In the genomic region with DNA sequence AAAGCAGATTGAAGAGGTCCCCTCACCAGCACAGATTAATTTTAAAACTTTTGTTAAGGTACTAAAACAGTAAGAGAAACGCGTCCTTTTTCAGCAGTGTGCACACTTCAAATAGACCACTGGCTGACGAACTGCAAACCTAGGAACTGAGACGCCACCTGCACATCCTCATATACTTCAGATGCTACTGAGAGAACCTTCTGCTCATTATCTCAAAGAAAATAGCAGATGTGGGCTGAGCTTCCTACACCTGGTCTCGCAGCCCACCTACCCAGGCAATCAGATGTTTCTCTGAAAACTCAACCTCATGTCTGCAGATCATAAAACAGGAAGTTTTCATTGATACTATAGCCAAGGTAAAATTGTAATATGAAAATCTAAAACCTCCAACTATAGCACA, we compare ENCODE assay signal across 32 mouse cellular contexts. TPM values are rescaled to one million over a fixed set of nuclear protein-coding genes. Genes with fewer than 3 reads are reported as not detected.
DNase-seq lines count a peak whose midpoint lies in the region; TF ChIP-seq lines count a peak whose summit lies in the region.
"Had no signal": no experiment of that assay in that cellular context is flagged by ENCODE, and none has a peak within 500 bp of the region (broad histone marks: within the 10 kb centered on the region; RNA-seq: fewer than 3 reads in every experiment).

No protein-coding gene starts in this region.

- peak; percentile 54; the same call in 1 of the 2 replicates for TF ChIP-seq EP300 in CH12.LX (IDR thresholded peaks at IDR 0.05; ENCODE audit: low read length)

- peak overlapping the region in 1 of 3 experiments; percentile 22 for H3K4me3 ChIP-seq in CH12.LX (replicated peaks in 1 of 3; ENCODE audit: low read depth in 2 of 3, low read length in 2 of 3, poor library complexity in 1 of 3)
- H3K4me3 ChIP-seq: forebrain, embryonic 10.5 days; forebrain, embryonic 13.5 days; hindbrain, embryonic 10.5 days; hindbrain, embryonic 13.5 days had no signal

- peaks cover 12% of the 10 kb centered on the region for H3K79me2 ChIP-seq in CH12.LX (replicated peaks; ENCODE audit: control insufficient read depth, extremely low read depth, insufficient read depth, poor library complexity, severe bottlenecking)

- H3K9ac ChIP-seq in CH12.LX (ENCODE audit: insufficient read depth, low read depth) = peak overlapping the region; percentile 46; the same call in 1 of the 2 replicates
- H3K9ac ChIP-seq: forebrain, embryonic 13.5 days; hindbrain, embryonic 13.5 days had no signal

- in situ Hi-C loops in CH12.LX (cut with MboI; ENCODE audit: low pct_ligation_motif_present, low pct_unique_long_range_greater_than_20kb, low sequenced_read_pairs) = no loop called here

- H3K36me3 ChIP-seq in CH12.LX (replicated peaks in 1 of 2; ENCODE audit: control insufficient read depth in 1 of 2, insufficient read depth in 1 of 2, low read length in 1 of 2) = peaks cover 17 to 41% of the 10 kb centered on the region in 2 experiments

- DNase-seq in A20 (ENCODE audit: low read depth, low spot score) = peak; percentile 27
- DNase-seq in CH12.LX (ENCODE audit: extremely low read depth) = peak; percentile 52
- DNase-seq in thymus, postnatal 10 days (ENCODE audit: low spot score in 2 of 2) = peak; percentile 25 to 34
- peak; percentile 6 to 45 for DNase-seq in thymus, postnatal 36 days
- no peak for DNase-seq in layer of hippocampus, postnatal 36 days
- no peak for DNase-seq in left cerebral cortex, postnatal 4 days
- DNase-seq in cerebellum, adult 8-10 months = no peak
- DNase-seq: adrenal gland, adult 2 months; adrenal gland, postnatal 25 days; cerebellum, adult 11-12 months; cerebellum, adult 9-10 months; cerebellum, postnatal 14 days; gastrocnemius, postnatal 10 days; gastrocnemius, postnatal 36 days; heart, postnatal 36 days had no signal

- no peak for TF ChIP-seq POLR2A in CH12.LX (IDR thresholded peaks at IDR 0.05; ENCODE audit: low read depth, low read length)

- no peak for TF ChIP-seq CTCF in CH12.LX (conservative IDR thresholded peaks at IDR 0.05 in 1 of 2, IDR thresholded peaks at IDR 0.05 in 1 of 2; ENCODE audit: low read depth in 2 of 2, low read length in 2 of 2)

- no peak for TF ChIP-seq RAD21 in CH12.LX (IDR thresholded peaks at IDR 0.05; ENCODE audit: low read depth, low read length)

- no peaks in the 10 kb centered on the region for H3K9me3 ChIP-seq in CH12.LX (replicated peaks; ENCODE audit: low read length)
- H3K9me3 ChIP-seq: forebrain, embryonic 10.5 days; forebrain, embryonic 13.5 days; G1E; hindbrain, embryonic 10.5 days; hindbrain, embryonic 13.5 days had no signal

- no peaks in the 10 kb centered on the region for H3K27me3 ChIP-seq in CH12.LX (replicated peaks)
- H3K27me3 ChIP-seq: forebrain, embryonic 13.5 days; hindbrain, embryonic 13.5 days; Patski had no signal

- H3K27ac ChIP-seq in CH12.LX (ENCODE audit: insufficient read depth, low read depth) = peak overlapping the region; percentile 65
- H3K27ac ChIP-seq: forebrain, embryonic 10.5 days; forebrain, embryonic 13.5 days; hindbrain, embryonic 10.5 days; hindbrain, embryonic 13.5 days had no signal

- H3K4me1 ChIP-seq in CH12.LX (ENCODE audit: control insufficient read depth in 1 of 2, insufficient read depth in 2 of 2) = peaks cover 5 to 53% of the 10 kb centered on the region in 2 experiments

- H3K4me2 ChIP-seq in CH12.LX (ENCODE audit: insufficient read depth, low read depth, poor library complexity, severe bottlenecking) = peak overlapping the region; percentile 55; the same call in 1 of the 2 replicates
- H3K4me2 ChIP-seq: forebrain, embryonic 13.5 days; heart, embryonic 11.5 days; hindbrain, embryonic 13.5 days had no signal

- intact Hi-C loops in left cerebral cortex, postnatal 4 days (cut with DNase I) = no loop called here

- dilution Hi-C loops in CH12.LX (cut with MboI; ENCODE audit: extremely low pct_ligation_motif_present, extremely low pct_unique_long_range_greater_than_20kb, low sequenced_read_pairs) = no loop called here

TF ChIP-seq in CH12.LX, 34 proteins besides CTCF, POLR2A, EP300 and RAD21:
- TF ChIP-seq HCFC1 (IDR thresholded peaks at IDR 0.05; ENCODE audit: low read depth, low read length) = no peak
- TF ChIP-seq CHD1 (IDR thresholded peaks at IDR 0.05; ENCODE audit: low read depth, low read length) = peak; percentile 60; the same call in 1 of the 2 replicates
- no peak for TF ChIP-seq USF2 (conservative IDR thresholded peaks at IDR 0.05; ENCODE audit: low read depth, low read length)
- TF ChIP-seq BHLHE40 (IDR thresholded peaks at IDR 0.05; ENCODE audit: low read depth, low read length) = peak; percentile 20; the same call in 1 of the 2 replicates
- TF ChIP-seq TCF12 (IDR thresholded peaks at IDR 0.05; ENCODE audit: low read depth, low read length) = peak; percentile 81
- TF ChIP-seq MYC (IDR thresholded peaks at IDR 0.05; ENCODE audit: low read depth, low read length) = no peak

RNA-seq across cellular contexts. Expression of a gene that starts 6.2 kb away (rescaled TPM):
- total RNA-seq in CH12.LX (2012; rRNA removed) (40.0 and 47.9 TPM in 2 replicates), CH12.LX (2014; rRNA removed) (86.8 and 93.8 TPM in 2 replicates)
- polyA plus RNA-seq in CH12.LX (2012; ENCODE audit: insufficient read length, low read depth) = 35.9 and 37.5 TPM in 2 replicates
- total RNA-seq in layer of hippocampus, postnatal 36 days (2021) = 10 to 100 TPM; 17.3 to 19.6 TPM
- 10 to 100 TPM; 27.0 to 27.6 TPM for total RNA-seq in left cerebral cortex, postnatal 4 days (2021)

RNA-seq across cellular contexts. Expression of a gene that starts 16.6 kb away (rescaled TPM):
- total RNA-seq in CH12.LX (2012; rRNA removed) (not detected in 2 replicates), CH12.LX (2014; rRNA removed) (not detected in 2 replicates)
- 0.76 TPM in 1 of 2 replicates, not detected in the other for polyA plus RNA-seq in CH12.LX (2012; ENCODE audit: insufficient read length, low read depth)
- total RNA-seq in layer of hippocampus, postnatal 36 days (2021) = not detected
- not detected for total RNA-seq in left cerebral cortex, postnatal 4 days (2021)
- total RNA-seq: adrenal gland, adult 2 months; adrenal gland, postnatal 25 days; G1E; gastrocnemius, adult 18-20 months; gastrocnemius, postnatal 10 days; gastrocnemius, postnatal 36 days; granulocyte monocyte progenitor cell, adult 5-6 weeks; heart, adult 8-10 months; heart, postnatal 36 days had no signal
- polyA plus RNA-seq: adrenal gland, adult 2 months; brain, embryonic 14.5 days; embryonic facial prominence, embryonic 11.5 days; embryonic facial prominence, embryonic 14.5 days; forebrain, embryonic 10.5 days; forebrain, embryonic 13.5 days; forebrain, embryonic 16.5 days; G1E; heart, embryonic 14.5 days; heart, postnatal 0 days; hindbrain, embryonic 10.5 days; hindbrain, embryonic 13.5 days; hindbrain, embryonic 16.5 days; Patski had no signal

RNA-seq across cellular contexts. Expression of a gene that starts 40.7 kb away (rescaled TPM):
- total RNA-seq in CH12.LX (2012; rRNA removed) (0.04 and 0.08 TPM in 2 replicates), CH12.LX (2014; rRNA removed) (0.05 and 0.17 TPM in 2 replicates)
- 0.16 and 0.25 TPM in 2 replicates for polyA plus RNA-seq in CH12.LX (2012; ENCODE audit: insufficient read length, low read depth)
- 1 to 10 TPM; 1.9 to 2.2 TPM for total RNA-seq in layer of hippocampus, postnatal 36 days (2021)
- total RNA-seq in left cerebral cortex, postnatal 4 days (2021) = 10 to 100 TPM; 63.8 to 72.2 TPM
- polyA plus RNA-seq: G1E had no signal

RNA-seq across cellular contexts. Expression of a gene that starts 42.9 kb away (rescaled TPM):
- 12.9 TPM in 2 replicates for total RNA-seq in CH12.LX (2012; rRNA removed)
- 17.2 and 17.3 TPM in 2 replicates for total RNA-seq in CH12.LX (2014; rRNA removed)
- 11.3 and 12.7 TPM in 2 replicates for polyA plus RNA-seq in CH12.LX (2012; ENCODE audit: insufficient read length, low read depth)
- total RNA-seq in layer of hippocampus, postnatal 36 days (2021) = 10 to 100 TPM; 40.4 to 42.4 TPM
- total RNA-seq in left cerebral cortex, postnatal 4 days (2021) = 10 to 100 TPM; 15.2 to 17.1 TPM

RNA-seq across cellular contexts. Expression of a gene that starts 43.0 kb away (rescaled TPM):
- total RNA-seq in CH12.LX (2012; rRNA removed) (17.4 and 17.9 TPM in 2 replicates), CH12.LX (2014; rRNA removed) (24.9 and 27.1 TPM in 2 replicates)
- 16.0 and 20.0 TPM in 2 replicates for polyA plus RNA-seq in CH12.LX (2012; ENCODE audit: insufficient read length, low read depth)
- under 1 TPM; 0.61 to 0.82 TPM for total RNA-seq in layer of hippocampus, postnatal 36 days (2021)
- total RNA-seq in left cerebral cortex, postnatal 4 days (2021) = 1 to 10 TPM; 2.3 to 2.7 TPM

Comparison
In these comparisons a context has a peak if more than half of its experiments do, and no peak if none do; other contexts are left out.
1. DNase-seq: peak in A20 (single experiment), CH12.LX (single experiment), thymus, postnatal 10 days (2 of 2) and thymus, postnatal 36 days (2 of 2); none in layer of hippocampus, postnatal 36 days (0 of 2), left cerebral cortex, postnatal 4 days (single experiment) and cerebellum, adult 8-10 months (single experiment).
2. RNA of a gene that starts 40.7 kb away (total RNA-seq): 63.8 to 72.2 TPM in left cerebral cortex, postnatal 4 days; 1.9 to 2.2 TPM in layer of hippocampus, postnatal 36 days and 0.04 to 0.17 TPM in CH12.LX; every median in the first group is over 10 times any median in the second.